Mouse (Mus musculus): ENCODE measurements around the gene Tldc1.

Tldc1 gene

DNA sequence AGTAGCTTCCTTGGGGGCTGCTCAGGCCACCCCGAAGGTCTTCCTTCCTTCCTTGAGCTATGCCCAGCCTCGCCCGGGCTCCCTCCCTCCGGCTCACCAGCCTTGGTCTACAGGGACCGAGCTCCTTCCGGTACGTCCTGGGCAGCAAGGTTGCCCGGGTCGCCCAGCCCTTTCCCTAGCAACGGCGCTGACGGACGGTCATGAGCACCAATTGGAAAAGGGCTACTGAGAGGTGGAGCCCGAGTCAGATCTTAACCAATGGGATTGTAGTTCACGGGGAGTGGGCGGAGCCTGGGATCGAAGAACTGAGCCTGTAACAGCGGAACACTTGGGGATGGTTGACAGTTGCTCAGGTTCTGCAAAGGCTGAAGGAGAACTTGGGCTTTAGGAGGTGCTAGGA, at the start of gene Tldc1:
TSS of gene Tldc1 (minus strand) at position 154 of the 400 bp plus-strand sequence.
- DNase-seq, result peak; percentile 100

GRCm38 (mm10) chr8:119827721-119828153, 49.5 kb upstream of the Tldc1 start:
- peak; percentile 65 for DNase-seq

DNA sequence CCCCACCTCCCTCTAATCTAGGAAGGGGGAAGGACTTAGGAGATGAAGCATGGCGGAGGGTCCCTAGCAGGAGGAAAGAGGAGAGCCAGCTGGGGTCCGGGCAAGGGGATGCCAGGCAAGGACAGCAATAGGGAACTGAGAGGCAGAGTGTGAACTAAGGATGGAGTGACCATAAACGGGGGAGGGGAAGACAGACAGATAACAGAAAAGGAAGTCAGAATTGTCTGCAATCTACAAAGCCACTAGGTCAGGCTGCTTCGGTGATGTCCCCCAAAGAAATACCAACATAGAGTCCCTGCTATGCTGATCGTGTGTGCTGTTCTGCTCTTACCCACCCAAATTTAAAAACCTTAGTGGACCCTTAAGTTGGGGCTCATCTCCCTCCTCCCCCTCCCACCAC, 48.8 kb upstream of the Tldc1 start:
- DNase-seq, result no peak

- DNase-seq, result no peak
Observed at GRCm38 (mm10) chr8:119825950-119826730, 47.9 kb upstream of the Tldc1 start.

- DNase-seq, result peak; percentile 81
Observed at GRCm38 (mm10) chr8:119824809-119825273, 46.6 kb upstream of the Tldc1 start.

DNA sequence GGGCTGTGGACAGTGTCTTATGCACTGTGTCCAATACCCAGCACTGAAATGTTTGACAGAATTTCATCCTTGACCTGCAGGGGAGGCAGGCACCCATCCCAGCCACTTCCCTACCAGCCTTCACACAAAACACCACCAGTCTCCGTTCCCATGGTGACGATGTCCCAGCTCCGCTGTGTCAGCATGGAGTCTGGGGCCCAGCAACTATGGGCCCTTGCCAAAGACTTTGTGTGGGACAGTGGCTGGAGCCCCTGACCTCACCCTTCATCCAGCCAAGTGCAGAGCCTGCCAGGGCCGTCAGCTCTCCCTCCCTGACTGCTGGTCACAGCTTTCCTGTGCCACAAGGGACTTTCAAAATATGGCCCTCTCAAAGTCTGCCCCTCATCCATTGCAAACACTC, 45.9 kb upstream of the Tldc1 start:
- peak; percentile 63 for DNase-seq

GRCm38 (mm10) chr8:119823278-119823677, 45.1 kb upstream of the Tldc1 start:
- DNase-seq, result no peak

DNA sequence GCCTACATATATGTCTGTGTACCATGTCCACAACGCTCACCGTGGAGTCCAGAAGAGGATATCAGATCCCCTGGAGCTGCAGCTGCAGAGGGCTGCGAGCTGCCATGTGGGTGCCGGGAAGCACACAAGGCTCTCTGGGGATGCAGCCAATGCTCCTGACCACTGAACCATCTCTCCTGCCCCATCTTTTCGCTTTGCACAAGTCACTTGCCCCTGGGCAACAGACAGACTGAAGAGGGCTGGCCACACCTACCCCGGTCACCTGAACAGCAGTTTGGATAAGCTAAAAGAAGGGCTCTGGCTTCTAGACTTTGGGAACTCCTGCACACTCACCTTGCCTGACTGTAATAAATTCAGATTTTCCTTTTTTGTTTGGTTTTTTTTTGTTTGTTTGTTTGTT, 43.5 kb upstream of the Tldc1 start:
- DNase-seq, result no peak

GRCm38 (mm10) chr8:119819976-119820375, 41.8 kb upstream of the Tldc1 start:
- DNase-seq, result no peak

- no peak for DNase-seq
Observed at GRCm38 (mm10) chr8:119819316-119819715, 41.1 kb upstream of the Tldc1 start.

GRCm38 (mm10) chr8:119817446-119817845, 39.2 kb upstream of the Tldc1 start:
- no peak for DNase-seq

GRCm38 (mm10) chr8:119816219-119816618, 38.0 kb upstream of the Tldc1 start:
- DNase-seq, result no peak

- no peak for DNase-seq
Observed at GRCm38 (mm10) chr8:119812650-119813431, 34.6 kb upstream of the Tldc1 start.

DNA sequence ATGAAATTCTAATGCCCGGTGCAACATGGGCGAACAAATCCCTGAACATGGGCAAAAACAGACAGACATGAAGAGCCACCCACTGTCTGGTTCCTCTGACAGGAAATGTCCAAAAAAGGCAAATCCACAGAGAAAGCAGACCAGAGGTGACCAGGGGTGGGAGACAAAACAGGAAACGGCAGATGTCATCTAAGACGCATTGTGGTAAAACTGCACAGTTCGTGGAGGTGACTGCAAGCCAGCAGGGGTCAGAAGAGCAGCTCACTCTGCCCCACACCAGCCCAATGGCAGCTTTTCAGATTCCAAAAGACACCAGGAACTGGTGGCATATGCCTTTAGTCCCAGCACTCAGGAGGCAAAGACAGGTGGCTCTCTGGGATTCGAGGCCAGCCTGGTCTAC, 33.7 kb upstream of the Tldc1 start:
- no peak for DNase-seq

DNA sequence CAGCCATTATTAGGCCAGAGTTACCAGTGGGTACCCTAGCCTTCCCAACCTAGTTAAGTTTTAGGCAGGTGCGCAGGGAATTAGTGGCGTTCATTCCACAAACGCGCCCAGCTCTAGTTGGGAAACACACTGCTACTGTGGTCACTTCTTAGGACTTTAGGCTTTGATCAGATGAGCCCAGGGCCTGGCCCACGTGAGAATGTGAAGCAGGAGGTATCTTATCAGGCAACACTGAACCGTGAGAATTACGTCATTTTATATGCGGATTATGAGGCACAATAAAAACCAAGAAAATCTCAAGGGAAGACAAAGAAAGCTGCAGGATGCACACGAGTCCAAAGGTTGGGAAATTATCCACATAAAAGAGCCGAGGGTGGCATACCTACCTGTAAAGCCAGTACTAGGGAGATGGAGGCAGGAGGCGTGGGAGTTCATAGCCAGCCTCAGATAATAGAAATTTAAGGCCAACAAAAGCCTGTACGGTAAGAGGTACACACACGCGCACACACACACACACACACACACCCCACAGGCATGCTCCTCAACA, 32.8 kb upstream of the Tldc1 start:
- DNase-seq, result no peak

DNA sequence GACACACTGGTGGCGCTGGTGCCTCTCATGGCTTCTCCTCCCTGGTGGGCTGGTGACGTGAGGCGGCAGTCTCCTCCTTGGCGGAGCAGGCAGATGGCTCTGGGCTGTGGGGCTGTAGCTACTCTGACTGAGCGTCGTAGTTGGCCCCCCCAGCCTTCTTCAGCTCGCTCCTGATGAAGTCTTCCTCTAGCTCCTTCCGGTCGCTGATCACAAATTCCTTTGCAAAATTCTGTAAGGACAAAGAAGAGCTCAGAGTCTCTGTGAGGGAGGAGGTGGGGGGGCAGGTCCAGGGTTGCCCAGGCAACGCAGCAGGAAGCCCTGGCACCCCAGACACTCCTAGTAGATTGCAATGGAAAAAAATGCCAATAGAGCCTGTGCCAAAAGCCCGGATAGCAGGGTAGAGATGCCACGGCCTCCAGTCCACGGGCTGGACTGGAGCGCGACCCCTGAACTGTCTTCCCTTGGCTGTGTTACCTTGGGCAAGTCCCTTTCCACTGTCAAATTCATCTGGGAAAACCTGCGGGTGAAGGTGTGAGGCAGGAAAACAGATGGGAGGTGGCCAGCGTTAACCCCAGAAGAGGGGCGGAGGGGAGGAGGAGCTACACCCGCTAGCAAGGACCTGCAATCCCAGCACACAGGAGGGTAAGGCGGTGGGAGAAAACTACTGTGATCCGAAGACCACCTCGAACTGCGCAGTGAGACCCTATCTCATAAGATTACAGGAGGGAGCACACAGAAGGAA, 32.1 kb upstream of the Tldc1 start:
- no peak for DNase-seq

DNA sequence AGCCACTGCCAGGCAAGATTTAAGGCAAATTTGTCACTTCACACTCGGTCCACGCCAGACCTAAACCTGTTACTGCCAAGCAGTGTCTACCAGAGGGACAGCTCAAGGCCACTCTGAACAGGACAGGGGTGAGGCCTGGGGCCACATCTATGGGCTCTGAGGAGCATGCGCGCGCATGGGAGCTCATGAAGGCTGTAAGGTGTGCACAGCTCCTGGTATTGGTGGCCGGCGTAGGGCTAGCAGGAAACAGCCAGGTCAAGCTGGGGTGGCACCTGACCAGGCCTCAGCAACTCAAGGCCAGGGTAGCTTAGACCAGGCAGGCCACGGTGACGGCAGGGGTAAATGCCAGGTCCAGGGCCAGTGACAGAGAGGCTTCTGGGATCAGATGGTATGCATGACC, 31.4 kb upstream of the Tldc1 start:
- no peak for DNase-seq

DNA sequence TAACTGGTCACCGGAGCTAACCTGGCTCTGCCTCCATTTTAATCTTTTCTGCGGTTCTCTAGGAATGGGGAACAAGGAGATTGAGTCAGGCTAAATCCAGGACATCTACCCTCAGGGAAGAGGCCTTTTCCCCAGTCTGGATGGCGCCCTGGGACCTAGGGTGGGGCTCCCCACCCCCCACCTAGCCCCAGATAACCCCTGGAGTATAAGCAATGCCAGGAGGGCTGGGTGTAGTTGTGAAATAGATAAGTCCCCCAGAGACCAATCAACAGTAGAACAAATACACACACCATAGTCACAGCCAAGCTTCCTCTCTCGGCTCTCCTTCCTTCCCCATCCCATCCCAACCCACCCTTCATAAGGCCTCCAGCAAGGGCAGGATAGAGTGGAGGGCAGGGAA, 29.5 kb upstream of the Tldc1 start:
- DNase-seq, result no peak

DNA sequence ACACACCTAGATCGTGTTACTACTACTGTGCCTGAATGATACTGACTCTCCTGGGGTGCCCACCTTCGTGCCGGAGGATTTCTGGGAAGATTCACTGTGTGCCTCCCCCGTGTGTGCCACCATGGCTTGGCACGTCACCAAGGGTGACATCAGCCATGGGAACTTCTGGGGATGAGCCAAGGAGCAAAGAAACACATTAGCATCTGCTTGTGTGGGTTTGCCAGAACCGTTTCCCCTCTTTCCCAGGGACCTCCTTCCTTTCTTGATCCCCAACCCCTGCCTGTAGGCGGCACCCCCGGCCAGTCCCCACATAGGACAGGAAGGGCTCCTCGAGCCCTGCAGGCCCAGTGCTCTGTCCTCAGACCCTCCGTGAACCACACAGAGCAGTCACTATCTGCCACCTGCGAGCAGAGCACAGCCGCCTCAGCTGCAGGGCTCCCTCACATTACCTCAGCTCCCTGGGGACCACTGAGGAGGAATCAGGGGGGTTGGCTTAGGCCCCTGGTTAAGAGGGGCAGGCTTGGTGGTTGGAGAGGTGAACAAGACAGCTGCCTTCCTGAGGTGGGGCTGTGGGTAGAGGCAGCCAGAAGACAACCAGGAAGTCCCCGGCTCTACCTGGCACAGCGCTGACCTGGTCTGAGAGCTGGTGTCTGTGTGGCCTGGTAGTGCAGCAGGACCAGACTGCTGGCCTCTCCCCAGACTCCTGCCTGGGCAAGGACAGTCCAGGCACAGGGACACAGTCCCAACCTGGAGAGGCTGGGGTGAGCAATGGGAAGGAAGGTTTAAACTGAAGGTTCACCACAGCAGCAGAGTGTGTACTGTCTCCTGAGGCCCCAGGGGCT, 28.4 kb upstream of the Tldc1 start:
- peak; percentile 71 for DNase-seq

DNA sequence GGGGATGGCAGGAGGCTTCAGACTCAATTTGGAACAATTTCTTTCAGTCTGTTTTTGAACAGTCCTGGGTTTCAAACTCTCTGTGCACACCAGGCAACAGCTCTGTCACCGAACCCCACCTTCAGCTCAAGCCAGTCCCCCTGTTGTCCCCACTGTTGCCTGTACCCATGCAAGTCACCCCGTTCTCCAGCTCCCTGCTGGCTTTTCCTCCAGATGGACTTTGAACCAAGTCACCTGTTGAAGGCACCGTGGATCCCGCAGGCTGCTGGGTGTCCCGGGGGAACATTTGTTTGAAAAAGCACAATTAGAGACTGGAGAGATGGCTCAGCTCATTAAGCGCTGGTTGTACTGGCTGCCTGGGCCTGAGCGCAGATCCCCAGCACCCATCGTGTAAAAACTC, 27.1 kb upstream of the Tldc1 start:
- no peak for DNase-seq

DNA sequence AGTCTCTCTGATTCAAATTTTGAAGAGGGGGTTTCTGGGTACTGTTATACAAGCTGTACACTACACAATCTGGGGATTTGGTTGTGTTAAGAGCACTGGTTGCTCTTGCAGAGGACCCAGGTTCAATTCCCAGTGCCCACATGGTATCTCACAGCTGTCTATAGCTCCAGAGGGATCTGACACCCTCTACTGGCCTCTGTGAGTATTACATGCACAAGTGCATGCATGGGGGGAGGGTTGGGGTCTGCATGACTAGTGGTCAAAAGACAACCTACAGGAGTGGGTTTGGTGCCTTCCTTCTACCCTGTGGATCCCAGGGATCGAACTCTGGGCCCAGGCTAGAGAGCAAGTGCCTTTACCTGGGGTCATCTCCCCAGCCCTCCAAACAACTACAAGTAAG, 24.4 kb upstream of the Tldc1 start:
- no peak for DNase-seq

GRCm38 (mm10) chr8:119801168-119801567, 23.0 kb upstream of the Tldc1 start:
- DNase-seq, result no peak

Data from lung, postnatal 10 days (tissue).